ENCODE assay signal across 15 mouse cellular contexts in genomic region chr12:80604218-80604617, GRCm38 (mm10). TPM values are rescaled to one million over a fixed set of nuclear protein-coding genes. Genes with fewer than 3 reads are reported as not detected.
DNase-seq lines count a peak whose midpoint lies in the region; ATAC-seq and TF ChIP-seq lines count a peak whose summit lies in the region.
"Had no signal": no experiment of that assay in that cellular context is flagged by ENCODE, and none has a peak within 500 bp of the region (broad histone marks: within the 10 kb centered on the region; RNA-seq: fewer than 3 reads in every experiment).

No protein-coding gene starts in this region.

- WGBS in heart, embryonic 14.5 days, result 87% methylated on average over 2 of the region's 2 CpGs

- H3K36me3 ChIP-seq in heart, embryonic 14.5 days (ENCODE audit: control insufficient read depth, insufficient read depth, low read length), result no peaks in the 10 kb centered on the region
- H3K36me3 ChIP-seq: embryonic facial prominence, embryonic 12.5 days; heart, embryonic 10.5 days; intestine, embryonic 15.5 days; liver, embryonic 12.5 days had no signal

- H3K9me3 ChIP-seq in heart, embryonic 14.5 days (ENCODE audit: control insufficient read depth, low read length), result no peaks in the 10 kb centered on the region
- H3K9me3 ChIP-seq: embryonic facial prominence, embryonic 12.5 days; heart, embryonic 10.5 days; intestine, embryonic 15.5 days; liver, embryonic 12.5 days had no signal

- no peak for DNase-seq in heart, adult 18-20 months
- DNase-seq in layer of hippocampus, adult 2 months (ENCODE audit: low spot score in 2 of 2), result peak in 1 of 2 experiments; percentile 67
- no peak for DNase-seq in layer of hippocampus, adult 11-12 months (ENCODE audit: low spot score)
- DNase-seq in right cerebral cortex, adult 18-20 months, result peak; percentile 19
- no peak for DNase-seq in right cerebral cortex, postnatal 14 days
- no peak for DNase-seq in cerebellum, postnatal 14 days
- DNase-seq: cerebellum, adult 9-11 months; thymus, postnatal 36 days had no signal

- H3K4me1 ChIP-seq in heart, embryonic 14.5 days (ENCODE audit: control insufficient read depth in 2 of 2, insufficient read depth in 2 of 2, low read length in 2 of 2), result peaks cover 11 to 21% of the 10 kb centered on the region in 2 experiments

- H3K4me3 ChIP-seq in heart, embryonic 14.5 days (ENCODE audit: control insufficient read depth in 1 of 2, insufficient read depth in 1 of 2, low read depth in 1 of 2, low read length in 2 of 2), result no peak overlapping the region
- H3K4me3 ChIP-seq in layer of hippocampus, adult 2 months, result no peak overlapping the region
- H3K4me3 ChIP-seq: embryonic facial prominence, embryonic 12.5 days; heart, embryonic 10.5 days; intestine, embryonic 15.5 days; liver, embryonic 12.5 days; megakaryocyte, embryonic 14.5 days had no signal

- no peak for ATAC-seq in heart, embryonic 14.5 days (ENCODE audit: insufficient number of reproducible peaks, insufficient read depth, low FRiP score, low read depth)
- ATAC-seq: CD4-positive, CD25-positive, alpha-beta regulatory T cell, adult 4 months; liver, embryonic 12.5 days had no signal

- no peak overlapping the region for H3K27ac ChIP-seq in heart, embryonic 14.5 days (replicated peaks in 1 of 2; ENCODE audit: control insufficient read depth in 1 of 2, insufficient read depth in 1 of 2, low read depth in 2 of 2, low read length in 2 of 2)
- H3K27ac ChIP-seq in layer of hippocampus, adult 2 months, result peak overlapping the region; percentile 86
- H3K27ac ChIP-seq: embryonic facial prominence, embryonic 12.5 days; heart, embryonic 10.5 days; intestine, embryonic 15.5 days; liver, embryonic 12.5 days had no signal

- no peak for TF ChIP-seq CTCF in layer of hippocampus, adult 2 months (conservative IDR thresholded peaks at IDR 0.05)

- 0 out of 2 replicates have a peak overlapping the region, but pooled peaks have one; percentile 10 for H3K9ac ChIP-seq in heart, embryonic 14.5 days (ENCODE audit: low read length)
- H3K9ac ChIP-seq: embryonic facial prominence, embryonic 12.5 days; intestine, embryonic 15.5 days; liver, embryonic 12.5 days had no signal

- no peaks in the 10 kb centered on the region for H3K27me3 ChIP-seq in heart, embryonic 14.5 days (ENCODE audit: control insufficient read depth, insufficient read depth, low read length)
- H3K27me3 ChIP-seq: embryonic facial prominence, embryonic 12.5 days; intestine, embryonic 15.5 days had no signal

- H3K4me2 ChIP-seq in heart, embryonic 14.5 days (ENCODE audit: low read length), result no peak overlapping the region
- H3K4me2 ChIP-seq: embryonic facial prominence, embryonic 12.5 days; intestine, embryonic 15.5 days; liver, embryonic 12.5 days had no signal

RNA-seq across cellular contexts. Expression of gene Slc39a9, which starts 39.5 kb away (rescaled TPM):
- 19.4 and 21.7 TPM in 2 replicates for polyA plus RNA-seq in heart, embryonic 14.5 days (2014; fragmentation: Nextera tagmentation; extraction: Ambion mirVana)
- 10 to 100 TPM; 15.3 to 18.3 TPM for total RNA-seq in heart, adult 18-20 months (2021)
- total RNA-seq in layer of hippocampus, adult 2 months (2021), result 10 to 100 TPM; 37.8 to 37.9 TPM

RNA-seq across cellular contexts. Expression of gene Erh, which starts 39.9 kb away (rescaled TPM):
- 152 and 172 TPM in 2 replicates for polyA plus RNA-seq in heart, embryonic 14.5 days (2014; fragmentation: Nextera tagmentation; extraction: Ambion mirVana)
- total RNA-seq in heart, adult 18-20 months (2021), result 10 to 100 TPM; 25.2 to 26.9 TPM
- total RNA-seq in layer of hippocampus, adult 2 months (2021), result 10 to 100 TPM; 34.4 to 44.6 TPM
